Mouse (Mus musculus) urinary bladder, postnatal 10 days (tissue): ENCODE results near the gene Capn2.

Experiments used
- DNase-seq: peaks from one replicate; pipeline ENCODE4 v3.0.0; 2022; ENCODE audit warnings: low spot score

Capn2 gene

GRCm38 (mm10) chr1:182516758-182517676 is at the start of gene Capn2:
TSS of gene Capn2 (minus strand) at chr1:182517608.
- peak; percentile 58 for DNase-seq

GRCm38 (mm10) chr1:182565351-182565835 is 48.0 kb upstream of the Capn2 start:
- no peak for DNase-seq

- no peak for DNase-seq
Measured at GRCm38 (mm10) chr1:182564408-182565120, 47.2 kb upstream of the Capn2 start, which contains the start of gene Capn8. TSS of gene Capn8 (plus strand) at chr1:182565007.

GRCm38 (mm10) chr1:182562576-182563370 is 45.4 kb upstream of the Capn2 start:
- DNase-seq, result no peak

- DNase-seq, result no peak
Measured at GRCm38 (mm10) chr1:182561945-182562514, 44.6 kb upstream of the Capn2 start.

- no peak for DNase-seq
Measured at GRCm38 (mm10) chr1:182560390-182561098, 43.1 kb upstream of the Capn2 start.

- no peak for DNase-seq
Measured at GRCm38 (mm10) chr1:182559530-182559929, 42.1 kb upstream of the Capn2 start.

- no peak for DNase-seq
Measured at GRCm38 (mm10) chr1:182558271-182558670, 40.9 kb upstream of the Capn2 start.

GRCm38 (mm10) chr1:182553649-182554375 is 36.4 kb upstream of the Capn2 start:
- no peak for DNase-seq

- no peak for DNase-seq
Measured at GRCm38 (mm10) chr1:182550761-182551160, 33.4 kb upstream of the Capn2 start.

GRCm38 (mm10) chr1:182543906-182544305 is 26.5 kb upstream of the Capn2 start:
- DNase-seq, result no peak

GRCm38 (mm10) chr1:182543136-182543535 is 25.7 kb upstream of the Capn2 start:
- no peak for DNase-seq

GRCm38 (mm10) chr1:182542110-182542509 is 24.7 kb upstream of the Capn2 start:
- DNase-seq, result no peak

- no peak for DNase-seq
Measured at GRCm38 (mm10) chr1:182539023-182539940, 21.9 kb upstream of the Capn2 start.

GRCm38 (mm10) chr1:182535080-182535481 is 17.7 kb upstream of the Capn2 start:
- DNase-seq, result no peak

GRCm38 (mm10) chr1:182533583-182533982 is 16.2 kb upstream of the Capn2 start:
- DNase-seq, result no peak

GRCm38 (mm10) chr1:182527921-182528858 is 10.8 kb upstream of the Capn2 start:
- peak; percentile 25 for DNase-seq

GRCm38 (mm10) chr1:182527261-182527766 is 9.9 kb upstream of the Capn2 start:
- no peak for DNase-seq
